Mouse (Mus musculus) kidney, embryonic 16.5 days (tissue): ENCODE measurements around the gene 1700001O22Rik. TPM values are rescaled to one million over a fixed set of nuclear protein-coding genes. Genes with fewer than 3 reads are reported as not detected.

Source experiments
- ATAC-seq: fragments of 200-750 bp; cut with Nextera tagmentation; 2 replicates; pipeline ENCODE4 v1.8.0; 2017; ENCODE audit warnings: moderate TSS enrichment; ENCODE audit not compliant: low FRiP score, low TSS enrichment
- H3K27ac ChIP-seq: fragments of 300-500 bp; sonication (generic); 2 replicates; pipeline ENCODE4 v1.5.1; 2014; ENCODE audit warnings: low read length
- H3K27me3 ChIP-seq: fragments of 300-500 bp; sonication (generic); 2 replicates; pipeline ENCODE4 v1.6.1; 2014; ENCODE audit warnings: low read length, control low read depth, mixed read lengths; ENCODE audit not compliant: insufficient read depth
- H3K36me3 ChIP-seq: fragments of 300-500 bp; sonication (generic); 2 replicates; pipeline ENCODE4 v1.6.1; 2014; ENCODE audit warnings: low read length, control low read depth, mixed read lengths; ENCODE audit not compliant: insufficient read depth
- H3K4me1 ChIP-seq: fragments of 300-500 bp; sonication (generic); 2 replicates; pipeline ENCODE4 v1.6.1; 2014; ENCODE audit warnings: low read length, control low read depth, mixed read lengths; ENCODE audit not compliant: insufficient read depth
- H3K4me2 ChIP-seq: fragments of 300-500 bp; sonication (generic); replicated peaks from 2 replicates; pipeline ENCODE4 v1.6.1; 2014; ENCODE audit warnings: low read depth, low read length
- H3K4me3 ChIP-seq: fragments of 300-500 bp; sonication (generic); 2 replicates; pipeline ENCODE4 v1.5.1; 2014; ENCODE audit warnings: mild to moderate bottlenecking, low read length
- H3K9ac ChIP-seq: fragments of 300-500 bp; sonication (generic); replicated peaks from 2 replicates; pipeline ENCODE4 v1.6.1; 2014; ENCODE audit warnings: low read length
- H3K9me3 ChIP-seq: fragments of 300-500 bp; sonication (generic); 2 replicates; pipeline ENCODE4 v1.6.1; 2016; ENCODE audit warnings: low read length, control low read depth
- WGBS: fragments of 180-500 bp; shearing (Covaris S2); extraction: QIAGEN DNeasy Blood & Tissue Kit; methylation state at CpG from one replicate; pipeline ENCODE4 v1.1.7; 2014; 5-methylcytosine and 5-hydroxymethylcytosine counted together
- polyA plus RNA-seq: library from polyadenylated mRNA; unstranded; fragments of >200 nt; fragmentation: Nextera tagmentation; extraction: Ambion mirVana; gene quantifications from 2 replicates; pipeline ENCODE4 v1.2.1, GENCODE M21; 2015

Gene 1700001O22Rik
- polyA plus RNA-seq, 1 experiment from 2014 or later = 5.2 TPM

DNA sequence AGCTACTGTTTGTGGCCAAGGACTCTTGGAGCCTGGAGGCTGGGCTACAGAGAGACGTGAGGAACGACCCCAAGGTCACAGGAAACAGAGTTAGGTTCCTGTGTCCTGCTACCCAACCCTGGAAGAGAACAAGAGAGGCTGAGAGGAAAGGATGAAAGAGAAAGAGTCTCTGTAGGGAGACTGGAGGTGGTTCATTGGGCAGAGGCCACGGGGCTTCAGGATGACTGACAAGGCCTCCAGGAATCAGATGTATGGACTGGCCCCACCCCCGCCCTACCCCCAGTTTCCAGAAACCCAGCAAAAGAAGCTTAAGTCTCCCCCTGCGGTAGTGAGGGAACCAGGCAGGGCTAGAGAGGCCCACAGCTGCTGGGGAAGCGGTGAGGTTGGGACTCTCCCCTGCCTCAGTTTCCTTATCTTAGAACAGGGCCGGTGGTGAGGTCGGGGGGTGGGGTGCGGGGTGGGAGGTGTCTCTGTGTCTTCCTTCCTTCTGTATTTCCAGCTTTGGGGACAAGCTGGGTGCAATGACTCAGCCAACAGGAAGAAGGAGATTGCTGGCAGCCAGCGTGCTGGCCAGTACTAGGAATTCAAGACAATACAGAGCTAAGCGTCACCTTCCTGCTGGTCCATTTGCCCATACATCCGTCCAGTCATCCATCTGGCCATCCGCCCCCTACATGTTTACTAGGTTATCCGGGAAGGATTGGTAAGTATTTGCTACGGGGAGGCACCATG lies 30.7 kb downstream of the 1700001O22Rik start:
- 0 out of 2 replicates have a peak, but pooled peaks have one; percentile 21 for ATAC-seq
- H3K4me2 ChIP-seq = peak overlapping the region; percentile 89; the same call in 1 of the 2 replicates
- H3K36me3 ChIP-seq = no peaks in the 10 kb centered on the region
- no peaks in the 10 kb centered on the region for H3K9me3 ChIP-seq
- no peaks in the 10 kb centered on the region for H3K27me3 ChIP-seq
- peak overlapping the region; percentile 95 for H3K27ac ChIP-seq
- peaks cover 33% of the 10 kb centered on the region for H3K4me1 ChIP-seq
- peak overlapping the region; percentile 79 for H3K9ac ChIP-seq
- 44% methylated on average over 15 of the region's 15 CpGs for WGBS
- no peak overlapping the region for H3K4me3 ChIP-seq

DNA sequence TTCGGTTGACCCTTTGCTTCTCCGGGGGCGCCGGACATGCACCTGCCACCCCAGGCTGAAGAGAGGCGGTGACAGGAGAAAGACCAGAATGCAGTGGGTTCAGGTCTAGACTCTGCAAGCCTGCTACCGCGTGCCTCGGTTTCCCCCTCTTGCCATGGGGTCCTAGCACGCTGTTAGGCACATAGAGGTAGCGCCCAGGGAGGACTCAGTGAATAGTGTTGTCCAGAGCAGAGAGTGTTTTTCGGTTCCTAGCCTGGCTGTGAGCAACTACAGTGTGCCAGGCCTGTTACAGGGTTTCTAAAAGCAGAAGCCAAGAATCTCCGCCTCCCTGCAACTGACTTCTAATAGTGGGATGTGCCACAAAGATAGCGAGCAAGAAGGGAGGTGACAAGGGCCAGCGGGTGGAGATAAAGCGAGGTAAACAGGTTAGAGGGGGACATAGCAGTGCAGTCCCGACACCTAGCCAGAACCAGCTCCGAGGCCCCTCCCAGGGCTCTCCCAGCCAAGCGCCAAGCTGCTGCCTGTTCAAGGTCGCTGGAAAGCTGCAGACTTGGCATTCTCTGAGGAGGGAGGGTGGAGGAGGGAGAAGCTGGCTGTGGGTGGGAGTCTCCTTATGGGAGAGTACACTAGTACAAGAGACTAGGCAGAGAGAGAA lies 31.5 kb downstream of the 1700001O22Rik start:
- peaks cover 33% of the 10 kb centered on the region for H3K4me1 ChIP-seq
- H3K27ac ChIP-seq = peak overlapping the region; percentile 95
- peak overlapping the region; percentile 89 for H3K4me2 ChIP-seq
- peak overlapping the region; percentile 79 for H3K9ac ChIP-seq
- H3K27me3 ChIP-seq = no peaks in the 10 kb centered on the region
- H3K9me3 ChIP-seq = no peaks in the 10 kb centered on the region
- peak overlapping the region; percentile 39 for H3K4me3 ChIP-seq
- H3K36me3 ChIP-seq = no peaks in the 10 kb centered on the region
- ATAC-seq = peak; percentile 79; the same call in 1 of the 2 replicates
- 7% methylated on average over 19 of the region's 19 CpGs for WGBS

DNA sequence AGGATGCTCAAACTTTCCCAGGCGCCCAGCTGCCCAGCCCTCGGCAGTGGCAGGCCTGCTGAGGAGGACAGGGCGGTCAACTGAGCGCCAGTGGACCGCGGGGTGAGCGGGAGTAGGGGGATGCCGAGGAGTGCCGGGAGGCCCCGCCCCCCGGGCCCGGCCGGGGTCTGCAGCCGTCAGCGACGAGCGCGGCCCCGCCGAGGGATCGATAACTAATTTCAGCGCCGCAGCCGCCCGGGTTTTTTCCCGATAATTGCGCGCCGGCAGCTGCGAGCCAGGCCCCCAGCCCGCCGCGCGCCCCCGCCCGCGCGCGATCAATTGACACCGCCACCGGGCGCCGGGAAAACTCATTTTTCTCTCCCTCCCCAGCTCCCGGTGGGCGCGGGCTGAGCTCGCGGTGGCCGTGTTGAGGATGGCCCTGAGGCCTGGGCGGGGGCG lies 32.1 kb downstream of the 1700001O22Rik start:
- Histone ChIP-seq H3K9me3 (no peaks in the 10 kb centered on the region), H3K4me2 (peak overlapping the region; percentile 89), H3K9ac (peak overlapping the region; percentile 79), H3K4me3 (peak overlapping the region; percentile 39), H3K27me3 (no peaks in the 10 kb centered on the region), H3K4me1 (peaks cover 33% of the 10 kb centered on the region), H3K36me3 (no peaks in the 10 kb centered on the region), H3K27ac (peak overlapping the region; percentile 95)
- peak; percentile 44; the same call in 1 of the 2 replicates for ATAC-seq
- WGBS = under 1% methylated on average over 48 of the region's 51 CpGs

DNA sequence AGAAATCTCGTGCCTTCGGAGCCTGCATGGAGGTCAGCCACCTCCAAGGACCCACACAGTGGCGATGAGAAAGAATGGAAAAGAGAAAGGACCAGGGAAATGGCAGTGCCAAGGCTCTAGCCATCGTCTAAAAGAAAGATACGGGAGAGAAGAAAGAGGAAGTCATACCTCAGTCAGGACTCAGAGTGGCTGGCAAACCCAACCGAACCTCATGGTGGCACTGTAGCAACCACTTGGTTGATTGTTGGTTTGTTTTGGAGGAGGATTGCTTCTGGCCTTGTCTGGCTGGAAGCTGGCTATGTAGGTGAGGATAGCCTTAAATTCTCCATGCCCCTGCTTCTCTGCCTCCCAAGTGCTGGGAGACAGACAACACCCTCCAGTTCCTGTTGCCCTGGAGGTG lies 34.3 kb downstream of the 1700001O22Rik start:
- Histone ChIP-seq H3K9ac (no peak overlapping the region), H3K4me1 (peaks cover 33% of the 10 kb centered on the region)

DNA sequence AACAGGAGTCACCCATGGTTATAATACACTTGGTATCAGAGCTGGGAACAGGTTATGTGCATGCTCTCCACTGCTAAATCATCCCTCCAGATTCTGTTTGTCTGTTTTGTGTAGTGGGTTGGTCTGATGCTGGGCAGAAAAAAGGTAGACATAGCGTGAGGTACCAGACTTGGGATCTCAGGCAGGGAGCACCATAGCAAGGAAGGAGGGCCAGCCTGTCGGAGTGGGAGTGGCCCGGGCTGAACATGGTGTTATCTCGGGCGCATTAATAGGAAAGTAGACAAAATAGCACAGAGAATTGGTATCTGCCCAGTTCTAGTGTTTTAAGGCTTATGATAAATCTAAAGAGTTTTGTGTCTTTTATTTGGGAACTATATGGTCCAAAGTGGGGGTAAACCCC lies 34.9 kb downstream of the 1700001O22Rik start:
- Histone ChIP-seq H3K4me1 (peaks cover 29% of the 10 kb centered on the region), H3K36me3 (no peaks in the 10 kb centered on the region), H3K27me3 (no peaks in the 10 kb centered on the region), H3K9me3 (peaks cover 2% of the 10 kb centered on the region; the same call in 1 of the 2 replicates), H3K4me2 (no peak overlapping the region), H3K27ac (0 out of 2 replicates have a peak overlapping the region, but pooled peaks have one; percentile 23), H3K4me3 (no peak overlapping the region), H3K9ac (no peak overlapping the region)
- ATAC-seq = no peak
- WGBS = 74% methylated on average over 5 of the region's 5 CpGs

More for the DNA sequence above, 34.3 kb downstream of the 1700001O22Rik start:
- no peak overlapping the region for H3K4me2 ChIP-seq
- H3K4me3 ChIP-seq = no peak overlapping the region
- WGBS = 49% methylated on average over 6 of the region's 6 CpGs
- H3K36me3 ChIP-seq = no peaks in the 10 kb centered on the region
- no peak for ATAC-seq
- peaks cover 2% of the 10 kb centered on the region; the same call in 1 of the 2 replicates for H3K9me3 ChIP-seq
- H3K27me3 ChIP-seq = no peaks in the 10 kb centered on the region
- no peak overlapping the region for H3K27ac ChIP-seq

DNA sequence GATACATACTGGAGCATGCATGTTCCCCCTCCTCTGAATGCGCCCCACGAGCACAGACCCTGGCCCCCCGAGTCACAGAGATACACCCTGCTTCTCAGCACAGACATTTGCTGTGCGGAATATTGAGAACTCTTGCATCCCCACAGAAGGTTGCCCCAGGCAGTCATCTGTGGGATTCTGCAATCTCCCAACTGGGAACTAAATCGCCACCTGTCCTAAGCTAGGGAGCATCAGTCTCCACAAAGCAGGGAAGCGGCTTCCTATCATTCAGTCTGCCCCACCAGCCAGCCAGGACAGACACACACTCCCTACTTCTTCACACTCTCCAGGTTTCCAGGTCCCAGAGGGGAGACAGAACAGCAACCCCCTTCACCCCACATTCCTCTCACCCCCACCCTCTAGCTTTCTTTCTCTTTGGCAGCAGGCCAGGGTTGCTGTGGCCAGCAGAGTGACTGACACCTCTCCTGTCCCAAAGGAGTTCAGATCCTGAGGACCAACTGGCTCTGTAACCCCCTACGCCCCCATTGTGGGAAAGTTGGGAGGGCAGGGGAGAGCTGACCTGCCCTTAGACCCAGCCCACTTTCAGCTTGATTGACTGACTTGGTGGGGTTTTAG lies 35.7 kb downstream of the 1700001O22Rik start:
- H3K9ac ChIP-seq = no peak overlapping the region
- no peaks in the 10 kb centered on the region for H3K36me3 ChIP-seq
- H3K4me1 ChIP-seq = peaks cover 21% of the 10 kb centered on the region
- WGBS = 85% methylated on average over 7 of the region's 7 CpGs
- ATAC-seq = no peak
- H3K4me2 ChIP-seq = no peak overlapping the region
- H3K9me3 ChIP-seq = peaks cover 5% of the 10 kb centered on the region
- H3K27me3 ChIP-seq = no peaks in the 10 kb centered on the region
- H3K4me3 ChIP-seq = no peak overlapping the region
- no peak overlapping the region for H3K27ac ChIP-seq

DNA sequence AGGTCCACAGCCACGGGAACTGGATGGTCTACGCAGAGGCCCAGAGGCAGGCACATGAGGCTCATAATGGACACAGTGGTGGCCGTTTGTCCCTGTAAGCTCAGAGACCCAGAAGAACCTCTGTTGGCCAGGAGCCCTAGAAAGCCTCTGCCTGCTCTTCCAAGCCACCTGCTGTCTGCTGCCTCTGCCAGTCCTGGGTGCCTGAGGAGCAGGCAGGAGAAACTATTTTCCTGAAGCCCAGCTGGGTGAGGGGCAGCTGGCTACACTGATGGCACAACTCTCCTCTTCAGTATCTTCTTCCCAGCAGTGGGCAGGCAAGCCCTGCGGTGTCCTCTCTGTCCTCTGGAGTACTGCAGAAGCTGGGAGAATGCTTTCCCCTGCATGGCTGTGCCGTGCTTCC lies 37.0 kb downstream of the 1700001O22Rik start:
- Histone ChIP-seq H3K27me3 (no peaks in the 10 kb centered on the region), H3K4me2 (no peak overlapping the region), H3K9me3 (peaks cover 10% of the 10 kb centered on the region), H3K36me3 (no peaks in the 10 kb centered on the region), H3K4me1 (peaks cover 9% of the 10 kb centered on the region), H3K9ac (no peak overlapping the region), H3K4me3 (no peak overlapping the region), H3K27ac (no peak overlapping the region)
- no peak for ATAC-seq
- 82% methylated on average over 5 of the region's 5 CpGs for WGBS

DNA sequence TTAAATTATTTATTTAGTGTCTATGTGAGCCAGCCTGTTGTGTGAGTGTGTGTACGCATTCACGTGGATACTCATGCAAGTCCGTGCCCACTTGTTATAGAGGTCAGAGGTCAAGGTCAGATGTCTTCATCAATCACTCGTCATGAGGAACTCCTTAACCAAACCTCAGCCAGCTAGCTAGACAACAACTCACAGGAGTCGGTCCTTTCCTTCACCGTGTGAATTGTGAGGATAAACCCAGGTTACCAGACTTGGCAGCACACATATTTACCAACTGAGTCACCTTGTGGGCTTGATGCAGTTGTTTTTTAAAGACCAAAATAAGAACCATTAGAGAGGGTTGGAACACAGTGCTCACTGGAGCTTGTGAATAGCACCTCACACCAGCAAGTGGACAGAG lies 42.8 kb downstream of the 1700001O22Rik start:
- WGBS = 24% methylated on average over 6 of the region's 6 CpGs
- H3K9me3 ChIP-seq = peaks cover 13% of the 10 kb centered on the region
- peak overlapping the region; percentile 30 for H3K4me2 ChIP-seq
- H3K4me1 ChIP-seq = peaks cover 40% of the 10 kb centered on the region
- H3K27ac ChIP-seq = peak overlapping the region; percentile 100
- H3K4me3 ChIP-seq = no peak overlapping the region
- H3K9ac ChIP-seq = peak overlapping the region; percentile 56
- no peak for ATAC-seq
- no peaks in the 10 kb centered on the region for H3K36me3 ChIP-seq
- no peaks in the 10 kb centered on the region for H3K27me3 ChIP-seq

DNA sequence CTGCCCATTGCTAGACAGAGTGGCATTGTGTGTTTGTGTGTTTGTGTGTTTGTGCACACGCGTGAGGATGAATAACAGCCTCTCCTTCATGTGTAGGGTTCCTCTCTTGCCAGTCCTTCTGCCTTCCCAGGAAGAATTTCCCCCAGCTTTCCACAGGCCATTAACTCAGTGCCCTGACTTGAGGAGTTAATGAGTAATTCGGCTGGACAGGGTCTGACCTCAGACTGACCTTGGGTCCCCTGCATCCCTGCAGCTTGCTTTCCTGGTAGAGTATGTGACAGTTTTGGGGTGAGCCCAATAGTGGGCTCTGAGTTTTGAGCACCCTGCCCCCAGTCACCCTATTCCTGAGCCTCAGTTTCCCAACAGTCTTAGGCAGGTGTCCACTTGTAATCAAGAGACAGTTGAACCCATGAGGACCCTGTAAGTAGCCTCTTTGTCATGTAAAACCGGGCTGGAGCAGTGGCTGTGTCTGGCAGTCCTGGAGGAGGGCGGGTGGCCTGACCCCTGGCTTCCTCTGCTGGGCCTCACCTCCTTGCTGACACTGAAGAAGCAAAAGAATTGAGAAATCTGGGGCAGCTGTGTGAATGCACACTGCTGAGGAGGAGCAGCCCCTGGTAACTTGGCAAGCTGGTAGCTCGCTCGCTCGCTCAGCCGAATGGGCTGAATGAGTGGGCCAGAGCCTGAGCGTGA lies 43.5 kb downstream of the 1700001O22Rik start:
- H3K9ac ChIP-seq = peak overlapping the region; percentile 69
- peak overlapping the region; percentile 100 for H3K27ac ChIP-seq
- peak; percentile 56 for ATAC-seq
- peaks cover 40% of the 10 kb centered on the region for H3K4me1 ChIP-seq
- H3K27me3 ChIP-seq = no peaks in the 10 kb centered on the region
- no peaks in the 10 kb centered on the region for H3K36me3 ChIP-seq
- no peak overlapping the region for H3K4me3 ChIP-seq
- peaks cover 15% of the 10 kb centered on the region for H3K9me3 ChIP-seq
- H3K4me2 ChIP-seq = peak overlapping the region; percentile 30
- 26% methylated on average over 10 of the region's 10 CpGs for WGBS
